Mouse (Mus musculus) lung, postnatal 10 days (tissue): ENCODE measurements around the gene Adgre5.

ENCODE experiments used
- DNase-seq: peaks from one replicate; pipeline ENCODE4 v3.0.0; 2021

Gene Adgre5

GRCm38 (mm10) chr8:83681099-83681498, 60.0 kb downstream of the Adgre5 start:
- DNase-seq = peak; percentile 63

- DNase-seq = no peak
Observed at GRCm38 (mm10) chr8:83680603-83681002, 60.5 kb downstream of the Adgre5 start.

GRCm38 (mm10) chr8:83679866-83680265, 61.3 kb downstream of the Adgre5 start:
- DNase-seq = no peak

- no peak for DNase-seq
Observed at GRCm38 (mm10) chr8:83674497-83674896, 66.6 kb downstream of the Adgre5 start.
